Mouse (Mus musculus): ENCODE results near the gene Sult1c1. TPM values are rescaled to one million over a fixed set of nuclear protein-coding genes. Genes with fewer than 3 reads are reported as not detected.
"Not testable (repeated sequence)": the region's sequence is repeated elsewhere in the genome, so short reads cannot be mapped to it uniquely, and the experiment has no call there.

Gene Sult1c1
- polyA plus RNA-seq (2012; rRNA removed) (not detected in 2 replicates), polyA plus RNA-seq (2014; fragmentation: Nextera tagmentation; extraction: Ambion mirVana) (not detected in 2 replicates)

DNA sequence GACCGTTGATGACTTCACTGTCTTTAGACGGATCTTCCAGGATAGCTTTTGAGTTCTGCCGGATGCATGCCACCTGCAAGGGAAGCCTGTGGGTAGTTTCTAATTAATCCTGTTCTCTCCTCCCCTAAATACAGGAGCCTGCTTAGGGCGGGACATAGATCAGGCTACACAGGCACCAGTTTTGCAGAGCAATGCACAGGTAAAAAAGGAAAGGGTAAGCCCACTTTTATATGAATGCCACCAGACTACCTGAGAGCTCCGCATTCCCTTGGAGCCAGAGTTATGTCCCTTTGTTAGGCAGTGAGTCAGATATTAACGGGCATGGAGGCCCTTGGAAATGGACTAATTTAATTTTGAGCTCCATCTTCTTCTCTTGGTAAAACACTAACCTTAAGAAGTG, at the start of gene Sult1c1:
Sult1c1 (minus strand) TSS at position 101 of the 400 bp plus-strand sequence.
- H3K27ac ChIP-seq, result no peak within 1 kb of the TSS
- no peak within 1 kb of the TSS for H3K4me3 ChIP-seq (ENCODE audit: insufficient read depth in 1 of 2, low read depth in 2 of 2, low read length in 2 of 2)
- no peak within 1 kb of the TSS for H3K9ac ChIP-seq (replicated peaks)
- no peaks in the 10 kb centered on the region for H3K9me3 ChIP-seq (ENCODE audit: control insufficient read depth, low read length)
- DNase-seq (ENCODE audit: low read depth in 3 of 3, low spot score in 3 of 3) (no peak), ATAC-seq (ENCODE audit: insufficient read depth) (no peak)
- no peaks in the 10 kb centered on the region for H3K27me3 ChIP-seq (ENCODE audit: control insufficient read depth, insufficient read depth, low read length)
- 67% methylated on average over 6 of the region's 6 CpGs for WGBS (ENCODE audit: insufficient replicate concordance)
- no peaks in the 10 kb centered on the region for H3K4me1 ChIP-seq (replicated peaks; ENCODE audit: control insufficient read depth in 2 of 2, insufficient read depth in 2 of 2, low read length in 1 of 2)
- no peaks in the 10 kb centered on the region for H3K36me3 ChIP-seq (replicated peaks; ENCODE audit: control insufficient read depth, insufficient read depth, low read depth)
- TF ChIP-seq CTCF (IDR thresholded peaks at IDR 0.05; ENCODE audit: low read depth) (no peak), EP300 (IDR thresholded peaks at IDR 0.05; ENCODE audit: low read depth) (no peak)
- H3K4me2 ChIP-seq (ENCODE audit: low read depth), result no peak within 1 kb of the TSS

GRCm38 (mm10) chr17:54014204-54014603, 23.7 kb upstream of the Sult1c1 start:
- Histone ChIP-seq H3K27ac (no peak overlapping the region), H3K4me2 (ENCODE audit: low read depth) (no peak overlapping the region), H3K4me1 (replicated peaks; ENCODE audit: control insufficient read depth in 2 of 2, insufficient read depth in 2 of 2, low read length in 1 of 2) (no peaks in the 10 kb centered on the region), H3K27me3 (ENCODE audit: control insufficient read depth, insufficient read depth, low read length) (no peaks in the 10 kb centered on the region), H3K9me3 (ENCODE audit: control insufficient read depth, low read length) (no peaks in the 10 kb centered on the region), H3K9ac (replicated peaks) (no peak overlapping the region), H3K36me3 (replicated peaks; ENCODE audit: control insufficient read depth, insufficient read depth, low read depth) (no peaks in the 10 kb centered on the region), H3K4me3 (ENCODE audit: insufficient read depth in 1 of 2, low read depth in 2 of 2, low read length in 2 of 2) (no peak overlapping the region)
- peak; percentile 44 for TF ChIP-seq CTCF (IDR thresholded peaks at IDR 0.05; ENCODE audit: low read depth)
- no peak for TF ChIP-seq EP300 (IDR thresholded peaks at IDR 0.05; ENCODE audit: low read depth)
- no peak for DNase-seq (ENCODE audit: low read depth in 3 of 3, low spot score in 3 of 3)
- no peak for ATAC-seq (ENCODE audit: insufficient read depth)
- WGBS (ENCODE audit: insufficient replicate concordance), result 14% methylated on average over 1 of the region's 1 CpGs

GRCm38 (mm10) chr17:54011196-54011595, 20.7 kb upstream of the Sult1c1 start:
- H3K27me3 ChIP-seq (ENCODE audit: control insufficient read depth, insufficient read depth, low read length), result no peaks in the 10 kb centered on the region
- no peak for ATAC-seq (ENCODE audit: insufficient read depth)
- TF ChIP-seq EP300 (IDR thresholded peaks at IDR 0.05; ENCODE audit: low read depth), result no peak
- no peak for TF ChIP-seq CTCF (IDR thresholded peaks at IDR 0.05; ENCODE audit: low read depth)

GRCm38 (mm10) chr17:54010536-54010935, 20.1 kb upstream of the Sult1c1 start:
- H3K36me3 ChIP-seq (replicated peaks; ENCODE audit: control insufficient read depth, insufficient read depth, low read depth); H3K4me1 ChIP-seq (replicated peaks; ENCODE audit: control insufficient read depth in 2 of 2, insufficient read depth in 2 of 2, low read length in 1 of 2): not testable (repeated sequence)

More at GRCm38 (mm10) chr17:54011196-54011595, 20.7 kb upstream of the Sult1c1 start:
- H3K9ac ChIP-seq (replicated peaks), result no peak overlapping the region
- H3K4me2 ChIP-seq (ENCODE audit: low read depth), result no peak overlapping the region
- H3K4me3 ChIP-seq (ENCODE audit: insufficient read depth in 1 of 2, low read depth in 2 of 2, low read length in 2 of 2), result no peak overlapping the region
- DNase-seq (ENCODE audit: low read depth in 3 of 3, low spot score in 3 of 3), result no peak
- no peaks in the 10 kb centered on the region for H3K4me1 ChIP-seq (replicated peaks; ENCODE audit: control insufficient read depth in 2 of 2, insufficient read depth in 2 of 2, low read length in 1 of 2)
- no peaks in the 10 kb centered on the region for H3K9me3 ChIP-seq (ENCODE audit: control insufficient read depth, low read length)
- no peak overlapping the region for H3K27ac ChIP-seq
- no peaks in the 10 kb centered on the region for H3K36me3 ChIP-seq (replicated peaks; ENCODE audit: control insufficient read depth, insufficient read depth, low read depth)

GRCm38 (mm10) chr17:54003522-54003921, 13.0 kb upstream of the Sult1c1 start:
- Histone ChIP-seq H3K27me3 (ENCODE audit: control insufficient read depth, insufficient read depth, low read length) (no peaks in the 10 kb centered on the region), H3K4me3 (ENCODE audit: insufficient read depth in 1 of 2, low read depth in 2 of 2, low read length in 2 of 2) (no peak overlapping the region), H3K4me2 (ENCODE audit: low read depth) (no peak overlapping the region), H3K9me3 (ENCODE audit: control insufficient read depth, low read length) (no peaks in the 10 kb centered on the region), H3K36me3 (replicated peaks; ENCODE audit: control insufficient read depth, insufficient read depth, low read depth) (no peaks in the 10 kb centered on the region), H3K27ac (no peak overlapping the region), H3K4me1 (replicated peaks; ENCODE audit: control insufficient read depth in 2 of 2, insufficient read depth in 2 of 2, low read length in 1 of 2) (no peaks in the 10 kb centered on the region), H3K9ac (replicated peaks) (no peak overlapping the region)
- no peak for ATAC-seq (ENCODE audit: insufficient read depth)
- no peak for DNase-seq (ENCODE audit: low read depth in 3 of 3, low spot score in 3 of 3)
- WGBS (ENCODE audit: insufficient replicate concordance), result 47% methylated on average over 4 of the region's 4 CpGs
- TF ChIP-seq EP300 (IDR thresholded peaks at IDR 0.05; ENCODE audit: low read depth) (no peak), CTCF (IDR thresholded peaks at IDR 0.05; ENCODE audit: low read depth) (no peak)

More at GRCm38 (mm10) chr17:54010536-54010935, 20.1 kb upstream of the Sult1c1 start:
- ATAC-seq (ENCODE audit: insufficient read depth); H3K27ac ChIP-seq; DNase-seq (ENCODE audit: low read depth in 3 of 3, low spot score in 3 of 3); H3K9ac ChIP-seq (replicated peaks); H3K4me3 ChIP-seq (ENCODE audit: insufficient read depth in 1 of 2, low read depth in 2 of 2, low read length in 2 of 2); H3K9me3 ChIP-seq (ENCODE audit: control insufficient read depth, low read length); H3K4me2 ChIP-seq (ENCODE audit: low read depth); H3K27me3 ChIP-seq (ENCODE audit: control insufficient read depth, insufficient read depth, low read length): not testable (repeated sequence)
- WGBS (ENCODE audit: insufficient replicate concordance), result 21% methylated on average over 1 of the region's 1 CpGs
